Comparison of ENCODE assay signal across 28 mouse cellular contexts in the genomic region with DNA sequence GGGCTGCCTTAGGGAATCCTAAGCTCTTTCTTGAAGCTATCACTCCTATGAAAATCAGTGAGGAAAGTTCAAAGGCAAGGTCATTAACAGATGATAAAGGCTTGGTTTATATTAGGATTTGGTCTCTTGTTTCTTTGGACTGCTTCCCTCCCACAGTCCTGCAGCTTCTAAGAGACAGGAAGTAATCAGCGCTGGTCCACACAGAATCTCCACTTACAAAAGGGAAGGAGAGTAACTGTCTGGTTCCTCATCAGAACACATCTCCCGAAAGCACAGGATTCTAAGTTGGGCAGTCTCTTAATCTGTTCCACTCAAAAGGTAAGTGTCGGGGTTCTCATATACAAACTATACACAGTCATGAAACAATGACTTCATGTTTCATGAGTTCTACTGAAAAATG.
"Had no signal": no experiment of that assay in that cellular context is flagged by ENCODE, and none has a peak within 500 bp of the region (broad histone marks: within the 10 kb centered on the region; RNA-seq: fewer than 3 reads in every experiment).

No protein-coding gene starts in this region.

- H3K9ac ChIP-seq: heart, embryonic 13.5 days; heart, embryonic 15.5 days; hindbrain, embryonic 12.5 days; hindbrain, embryonic 14.5 days; intestine, embryonic 15.5 days; limb, embryonic 12.5 days; liver, embryonic 13.5 days had no signal

- H3K9me3 ChIP-seq: heart, embryonic 13.5 days; heart, embryonic 15.5 days; hindbrain, embryonic 10.5 days; hindbrain, embryonic 12.5 days; intestine, embryonic 15.5 days; limb, embryonic 10.5 days; limb, embryonic 12.5 days; liver, embryonic 13.5 days had no signal

- H3K27ac ChIP-seq: heart, adult 2 months; heart, embryonic 13.5 days; heart, embryonic 15.5 days; hindbrain, embryonic 10.5 days; hindbrain, embryonic 12.5 days; hindbrain, embryonic 14.5 days; intestine, embryonic 15.5 days; layer of hippocampus, adult 2 months; left cerebral cortex, adult 2 months; limb, embryonic 10.5 days; limb, embryonic 12.5 days; liver, embryonic 13.5 days had no signal

- ATAC-seq: hindbrain, embryonic 16.5 days; inflammation-experienced regulatory T-cells, adult 6 months; intestine, embryonic 15.5 days; intestine, postnatal 0 days had no signal

- H3K4me2 ChIP-seq: heart, embryonic 11.5 days; heart, embryonic 13.5 days; heart, embryonic 15.5 days; hindbrain, embryonic 12.5 days; hindbrain, embryonic 14.5 days; intestine, embryonic 15.5 days; limb, embryonic 12.5 days; liver, embryonic 11.5 days; liver, embryonic 13.5 days had no signal

- H3K4me3 ChIP-seq: heart, adult 2 months; heart, embryonic 13.5 days; heart, embryonic 15.5 days; hindbrain, embryonic 10.5 days; hindbrain, embryonic 12.5 days; intestine, embryonic 15.5 days; layer of hippocampus, adult 2 months; left cerebral cortex, adult 2 months; limb, embryonic 10.5 days; limb, embryonic 12.5 days; liver, embryonic 13.5 days had no signal

- H3K27me3 ChIP-seq: heart, embryonic 13.5 days; heart, embryonic 15.5 days; hindbrain, embryonic 12.5 days; intestine, embryonic 15.5 days; limb, embryonic 12.5 days; liver, embryonic 13.5 days had no signal

- DNase-seq: gastrocnemius, postnatal 10 days; gastrocnemius, postnatal 25 days; heart, adult 11 months; heart, adult 2 months; heart, postnatal 14 days; heart, postnatal 4 days; kidney, adult 18-20 months; kidney, adult 8-10 months; kidney, postnatal 10 days; kidney, postnatal 25 days; kidney, postnatal 4 days; liver; liver, embryonic 13.5 days had no signal

- H3K36me3 ChIP-seq: intestine, embryonic 15.5 days had no signal
